Mouse (Mus musculus) olfactory bulb, adult 2 months (tissue): ENCODE data around the gene Paqr3. TPM values are rescaled to one million over a fixed set of nuclear protein-coding genes. Genes with fewer than 3 reads are reported as not detected.

Experiments used
- H3K27ac ChIP-seq: fragments of 200-500 bp; 2 replicates; pipeline ENCODE4 v1.5.1; 2012; ENCODE audit warnings: low read depth, low read length; ENCODE audit not compliant: insufficient read depth
- H3K4me1 ChIP-seq: fragments of 200-500 bp; 2 replicates; pipeline ENCODE4 v1.6.1; 2012; ENCODE audit warnings: low read length; ENCODE audit not compliant: control insufficient read depth, insufficient read depth
- H3K4me3 ChIP-seq: fragments of 200-500 bp; 2 replicates; pipeline ENCODE4 v1.5.1; 2012; ENCODE audit warnings: mild to moderate bottlenecking, low read depth, low read length, moderate library complexity; ENCODE audit not compliant: insufficient read depth
- CTCF ChIP-seq: fragments of 200-500 bp; IDR thresholded peaks from 2 replicates; pipeline ENCODE4 v1.5.1; 2012; ENCODE audit warnings: low read depth, mild to moderate bottlenecking, low read length, moderate library complexity; ENCODE audit not compliant: insufficient read depth
- POLR2A ChIP-seq: fragments of 200-500 bp; IDR thresholded peaks from 2 replicates; pipeline ENCODE4 v1.6.1; 2012; ENCODE audit warnings: mild to moderate bottlenecking, low read depth, low read length, moderate library complexity; ENCODE audit not compliant: insufficient read depth
- WGBS: fragments of 180-500 bp; shearing (Covaris S2); methylation state at CpG from one replicate; pipeline ENCODE4 v1.1.7; 2018; 5-methylcytosine and 5-hydroxymethylcytosine counted together
- polyA plus RNA-seq: library from polyadenylated mRNA; stranded (reverse); fragments of >200 nt; gene quantifications from 2 replicates; pipeline ENCODE4 v1.2.4, GENCODE M21; 2012; ENCODE audit warnings: low replicate concordance; ENCODE audit not compliant: missing spikeins, insufficient read depth, insufficient read length

Gene Paqr3
- not detected in 2 replicates for polyA plus RNA-seq

GRCm38 (mm10) chr5:97111207-97111910, at the start of gene Paqr3:
Paqr3 (minus strand) TSS chr5:97111596.
- under 1% methylated on average over 60 of the region's 62 CpGs for WGBS
- TF ChIP-seq CTCF (no peak), POLR2A (peak; percentile 64)
- Histone ChIP-seq H3K4me3 (peak within 1 kb of the TSS; percentile 82), H3K4me1 (peaks cover 5% of the 10 kb centered on the region), H3K27ac (no peak within 1 kb of the TSS)

GRCm38 (mm10) chr5:97154688-97155087, 43.3 kb upstream of the Paqr3 start:
- Histone ChIP-seq H3K4me3 (no peak overlapping the region), H3K27ac (no peak overlapping the region), H3K4me1 (no peaks in the 10 kb centered on the region)
- TF ChIP-seq POLR2A (no peak), CTCF (no peak)
- WGBS: 26% methylated on average over 1 of the region's 1 CpGs

GRCm38 (mm10) chr5:97135331-97135730, 23.9 kb upstream of the Paqr3 start:
- no peaks in the 10 kb centered on the region for H3K4me1 ChIP-seq
- 83% methylated on average over 2 of the region's 2 CpGs for WGBS
- TF ChIP-seq CTCF (no peak), POLR2A (no peak)
- H3K27ac ChIP-seq: no peak overlapping the region
- no peak overlapping the region for H3K4me3 ChIP-seq

- H3K27ac ChIP-seq: no peak overlapping the region
- H3K4me3 ChIP-seq: no peak overlapping the region
- WGBS: 96% methylated on average over 2 of the region's 2 CpGs
- no peak for TF ChIP-seq CTCF
- no peak for TF ChIP-seq POLR2A
- no peaks in the 10 kb centered on the region for H3K4me1 ChIP-seq
Observed at GRCm38 (mm10) chr5:97129589-97129988, 18.2 kb upstream of the Paqr3 start.

DNA sequence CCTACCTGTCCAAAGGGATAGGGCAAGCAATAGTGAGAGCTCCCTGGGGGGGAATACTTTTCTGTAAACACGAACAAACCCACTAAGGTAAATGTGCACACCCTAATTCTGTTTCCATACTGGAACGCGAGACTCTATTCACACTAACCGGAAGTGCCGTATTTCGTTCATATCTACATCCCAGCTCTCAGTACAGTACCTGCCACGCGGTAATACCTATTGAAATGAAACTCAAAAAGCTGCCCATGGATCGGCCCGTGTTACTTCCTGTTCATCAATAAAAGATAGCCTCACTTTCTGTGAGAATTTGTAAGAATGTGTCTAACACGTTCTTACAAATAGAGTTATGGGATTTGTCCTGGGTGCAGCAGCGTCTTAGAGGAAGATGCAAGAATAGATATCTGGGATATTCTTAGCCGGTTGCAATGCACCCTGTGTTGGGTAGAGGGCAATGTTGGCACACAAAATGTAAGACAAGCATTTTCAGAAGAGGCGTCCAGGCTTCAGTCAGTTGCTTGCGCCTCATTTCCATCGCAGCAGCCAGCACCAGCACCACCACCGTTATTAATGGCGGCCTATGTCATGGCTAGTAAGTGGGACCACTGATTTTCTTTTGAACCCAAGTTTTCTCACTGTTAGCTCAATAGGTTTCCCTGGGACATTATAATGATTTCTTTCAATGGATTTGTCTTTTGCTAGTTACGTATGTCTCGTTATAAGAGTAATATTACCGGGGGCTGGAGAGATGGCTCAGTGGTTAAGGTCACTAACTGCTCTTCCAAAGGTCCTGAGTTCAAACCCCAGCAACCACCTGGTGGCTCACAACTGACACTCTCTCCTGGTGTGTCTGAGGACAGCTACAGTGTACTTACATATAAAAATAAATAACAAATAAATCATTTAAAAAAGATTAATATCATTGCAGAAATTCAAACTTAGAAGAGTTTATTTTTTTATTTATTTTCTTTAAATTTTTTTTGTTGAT, 17.1 kb upstream of the Paqr3 start:
- no peaks in the 10 kb centered on the region for H3K4me1 ChIP-seq
- no peak overlapping the region for H3K4me3 ChIP-seq
- 44% methylated on average over 21 of the region's 21 CpGs for WGBS
- H3K27ac ChIP-seq: no peak overlapping the region
- TF ChIP-seq CTCF (0 out of 2 replicates have a peak, but pooled peaks have one; percentile 27), POLR2A (no peak)

GRCm38 (mm10) chr5:97127284-97127683, 15.9 kb upstream of the Paqr3 start:
- Histone ChIP-seq H3K27ac (no peak overlapping the region), H3K4me1 (no peaks in the 10 kb centered on the region), H3K4me3 (no peak overlapping the region)
- TF ChIP-seq POLR2A (no peak), CTCF (no peak)
- 89% methylated on average over 6 of the region's 6 CpGs for WGBS

- no peak overlapping the region for H3K4me3 ChIP-seq
- no peak overlapping the region for H3K27ac ChIP-seq
- TF ChIP-seq CTCF (no peak), POLR2A (no peak)
- H3K4me1 ChIP-seq: no peaks in the 10 kb centered on the region
- WGBS: 25% methylated on average over 4 of the region's 4 CpGs
Observed at GRCm38 (mm10) chr5:97126005-97126404, 14.6 kb upstream of the Paqr3 start.

GRCm38 (mm10) chr5:97125459-97125970, 14.1 kb upstream of the Paqr3 start:
- WGBS: 72% methylated on average over 10 of the region's 10 CpGs

More at GRCm38 (mm10) chr5:97125459-97125970, 14.1 kb upstream of the Paqr3 start:
- H3K27ac ChIP-seq: no peak overlapping the region
- H3K4me1 ChIP-seq: no peaks in the 10 kb centered on the region
- TF ChIP-seq CTCF (no peak), POLR2A (no peak)
- H3K4me3 ChIP-seq: no peak overlapping the region
